Mouse (Mus musculus) thymus, adult 2 months (tissue): ENCODE measurements around the gene Gm49510. TPM values are rescaled to one million over a fixed set of nuclear protein-coding genes. Genes with fewer than 3 reads are reported as not detected.

Experiments
- DNase-seq: peaks from one replicate; pipeline ENCODE4 v3.0.0; 2021
- H3K27ac ChIP-seq: fragments of 200-500 bp; 2 replicates; pipeline ENCODE4 v1.5.1; 2012; ENCODE audit warnings: low read length, control low read depth; ENCODE audit not compliant: control insufficient read depth, insufficient read depth
- H3K27me3 ChIP-seq: fragments of 200-500 bp; 2 replicates; pipeline ENCODE4 v1.6.1; 2012; ENCODE audit warnings: mild to moderate bottlenecking, low read length, moderate library complexity, mixed read lengths; ENCODE audit not compliant: control insufficient read depth, insufficient read depth
- H3K36me3 ChIP-seq: fragments of 200-500 bp; 2 replicates; pipeline ENCODE4 v1.6.1; 2012; ENCODE audit warnings: mild to moderate bottlenecking, low read length, moderate library complexity; ENCODE audit not compliant: control insufficient read depth, insufficient read depth
- H3K4me1 ChIP-seq: fragments of 200-500 bp; replicated peaks from 2 replicates; pipeline ENCODE4 v1.6.1; 2012; ENCODE audit warnings: low read length; ENCODE audit not compliant: control insufficient read depth, insufficient read depth
- H3K4me3 ChIP-seq: fragments of 200-500 bp; 2 replicates; pipeline ENCODE4 v1.5.1; 2012; ENCODE audit warnings: mild to moderate bottlenecking, low read length, control low read depth, moderate library complexity; ENCODE audit not compliant: control insufficient read depth, insufficient read depth
- CTCF ChIP-seq: fragments of 200-500 bp; IDR thresholded peaks from 2 replicates; pipeline ENCODE4 v1.5.1; 2012; ENCODE audit warnings: mild to moderate bottlenecking, control low read depth, low read length, moderate library complexity, borderline replicate concordance; ENCODE audit not compliant: control insufficient read depth, poor library complexity, insufficient read depth; ENCODE audit errors: extremely low read depth
- POLR2A ChIP-seq: fragments of 200-500 bp; IDR thresholded peaks from 2 replicates; pipeline ENCODE4 v1.6.1; 2012; ENCODE audit warnings: mild to moderate bottlenecking, low read length, control low read depth, moderate library complexity; ENCODE audit not compliant: control insufficient read depth, poor library complexity, insufficient read depth; ENCODE audit errors: extremely low read depth
- WGBS: fragments of 180-500 bp; shearing (Covaris S2); methylation state at CpG from one replicate; pipeline ENCODE4 v1.1.7; 2018; 5-methylcytosine and 5-hydroxymethylcytosine counted together
- polyA plus RNA-seq: library from polyadenylated mRNA; depleted of rRNA; stranded (reverse); fragments of >200 nt; gene quantifications from 2 replicates; pipeline ENCODE4 v1.2.3, GENCODE M21; 2012

Gene Gm49510
- polyA plus RNA-seq, 1 experiment, result 0.08 TPM

DNA sequence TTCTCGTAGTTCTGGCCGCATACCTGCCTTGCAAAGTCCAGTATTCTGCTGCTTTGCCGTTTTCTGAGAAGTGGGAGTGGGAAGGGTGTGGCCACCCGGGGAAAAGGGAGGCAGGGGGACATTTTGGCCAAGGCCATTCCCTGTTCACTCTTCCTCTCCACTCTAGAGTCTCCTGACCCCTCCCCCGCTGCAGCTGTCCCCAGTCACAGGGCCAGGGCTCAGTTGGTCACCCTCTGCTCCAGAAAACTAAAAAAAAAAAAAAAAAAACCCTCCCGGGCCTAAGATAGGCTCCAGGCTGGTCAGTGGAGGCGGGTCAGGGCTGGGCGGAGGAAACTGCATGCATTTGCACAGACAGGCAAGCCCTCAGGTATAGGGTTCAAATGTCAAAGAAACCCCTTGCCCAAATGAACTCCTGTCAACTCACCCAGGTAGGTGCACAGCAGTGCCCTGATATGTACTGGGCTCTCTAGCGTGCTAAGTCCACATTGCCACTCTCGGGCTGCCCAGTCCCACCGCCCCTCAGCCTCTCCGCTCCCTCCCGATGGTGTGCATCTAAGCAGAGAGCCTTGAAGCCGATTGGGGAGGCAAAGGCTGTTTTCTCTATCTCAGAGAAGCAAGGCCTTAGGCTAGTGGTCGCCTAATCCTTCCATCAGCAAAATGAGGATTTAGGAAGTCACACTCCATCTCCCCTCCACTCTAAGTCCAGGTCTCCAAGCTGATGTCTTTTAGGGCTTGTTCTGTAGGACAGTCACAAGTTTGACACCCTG, 27.7 kb downstream of the Gm49510 start:
- peak overlapping the region; percentile 76 for H3K4me3 ChIP-seq
- peaks cover 61% of the 10 kb centered on the region for H3K4me1 ChIP-seq
- WGBS, result 21% methylated on average over 15 of the region's 15 CpGs
- H3K27me3 ChIP-seq, result no peaks in the 10 kb centered on the region
- peak overlapping the region; percentile 92 for H3K27ac ChIP-seq
- no peak for TF ChIP-seq POLR2A
- TF ChIP-seq CTCF, result no peak
- peak; percentile 43 for DNase-seq
- no peaks in the 10 kb centered on the region for H3K36me3 ChIP-seq

DNA sequence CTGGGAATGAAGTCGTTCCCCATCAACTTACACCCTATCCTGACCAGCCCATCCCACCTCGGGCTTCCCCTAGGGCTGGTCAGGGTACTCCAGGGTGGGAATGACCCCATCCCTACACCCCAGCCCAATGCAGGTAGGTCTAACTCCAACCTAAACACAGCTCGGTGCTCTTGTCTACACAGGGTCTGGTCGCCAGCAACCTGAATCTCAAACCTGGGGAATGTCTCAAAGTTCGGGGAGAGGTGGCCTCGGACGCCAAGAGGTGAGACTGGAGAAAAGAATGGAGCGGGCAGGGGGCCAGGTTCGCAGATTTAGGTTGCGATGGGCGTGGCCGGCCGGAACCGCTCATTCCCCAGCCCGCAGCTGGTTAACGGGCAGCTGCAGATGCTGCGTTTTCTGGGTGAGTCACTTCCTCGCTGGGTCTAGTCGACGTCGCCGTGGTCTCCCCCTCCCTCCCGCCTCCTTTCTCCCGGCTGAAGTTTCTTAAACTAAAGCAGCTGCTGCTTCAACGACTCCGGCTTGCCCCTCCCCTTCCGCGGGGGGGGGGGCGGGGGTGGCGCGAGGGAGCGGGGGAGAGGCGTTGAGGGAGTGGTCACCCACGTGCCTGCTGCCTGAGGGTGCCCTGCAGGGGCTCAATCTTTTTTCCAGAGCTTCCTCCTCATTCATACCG, 28.5 kb downstream of the Gm49510 start:
- peak; percentile 89 for DNase-seq
- no peaks in the 10 kb centered on the region for H3K27me3 ChIP-seq
- H3K36me3 ChIP-seq, result no peaks in the 10 kb centered on the region
- TF ChIP-seq POLR2A, result peak; percentile 90
- no peak for TF ChIP-seq CTCF
- H3K27ac ChIP-seq, result peak overlapping the region; percentile 92
- under 1% methylated on average over 32 of the region's 35 CpGs for WGBS
- peaks cover 53% of the 10 kb centered on the region for H3K4me1 ChIP-seq
- H3K4me3 ChIP-seq, result peak overlapping the region; percentile 76

DNA sequence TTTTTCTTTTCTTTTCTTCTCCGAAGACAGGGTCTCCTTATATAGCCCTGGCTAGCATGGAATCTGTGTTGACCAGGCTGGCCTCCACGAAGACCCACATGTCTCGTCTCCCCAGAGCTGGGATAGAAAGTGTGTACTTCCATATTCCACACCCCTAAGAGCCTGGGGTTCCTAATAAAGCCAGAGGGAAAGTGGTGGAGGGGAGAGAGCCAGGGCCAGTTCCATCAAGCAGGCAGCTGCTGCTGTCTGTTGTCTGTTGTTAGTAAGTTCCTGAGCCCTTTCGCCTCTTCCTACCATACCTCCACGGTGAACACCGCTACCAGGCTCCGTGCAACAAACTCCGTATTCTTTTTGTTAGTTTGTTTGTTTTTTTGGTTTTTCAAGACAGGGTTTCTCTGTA, 29.1 kb downstream of the Gm49510 start:
- Histone ChIP-seq H3K27me3 (no peaks in the 10 kb centered on the region), H3K4me3 (no peak overlapping the region), H3K36me3 (no peaks in the 10 kb centered on the region), H3K4me1 (peaks cover 47% of the 10 kb centered on the region), H3K27ac (peak overlapping the region; percentile 85)
- DNase-seq, result no peak
- TF ChIP-seq POLR2A (no peak), CTCF (no peak)
- WGBS, result 36% methylated on average over 8 of the region's 8 CpGs

DNA sequence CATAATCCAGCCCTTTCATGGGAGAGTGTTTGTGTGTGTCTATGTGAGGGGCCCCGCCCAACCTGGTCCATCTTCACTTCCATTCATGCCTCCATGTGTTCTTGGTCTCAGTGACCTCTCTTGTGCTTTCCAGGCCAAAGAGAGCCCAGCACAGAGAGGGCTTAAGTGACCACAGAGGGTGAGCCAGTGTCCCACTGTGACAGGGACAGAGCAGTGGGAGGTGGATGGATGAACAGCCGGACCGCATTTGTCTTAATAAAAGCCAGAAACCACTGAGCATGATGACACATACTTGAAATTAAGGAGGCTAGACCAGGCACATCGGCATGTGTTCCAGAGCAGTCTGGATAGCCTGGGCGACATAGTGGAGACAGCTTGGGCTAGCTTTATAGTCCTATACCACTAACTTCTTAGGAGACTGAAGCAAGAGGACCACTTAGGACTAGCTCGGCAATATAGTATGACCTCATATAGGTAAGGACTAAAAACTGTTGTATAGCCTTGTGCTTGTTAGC, 30.8 kb downstream of the Gm49510 start:
- no peaks in the 10 kb centered on the region for H3K36me3 ChIP-seq
- peaks cover 37% of the 10 kb centered on the region for H3K4me1 ChIP-seq
- H3K27ac ChIP-seq, result no peak overlapping the region
- DNase-seq, result no peak
- 98% methylated on average over 6 of the region's 6 CpGs for WGBS
- no peak for TF ChIP-seq CTCF
- TF ChIP-seq POLR2A, result no peak
- H3K27me3 ChIP-seq, result no peaks in the 10 kb centered on the region
- H3K4me3 ChIP-seq, result no peak overlapping the region

DNA sequence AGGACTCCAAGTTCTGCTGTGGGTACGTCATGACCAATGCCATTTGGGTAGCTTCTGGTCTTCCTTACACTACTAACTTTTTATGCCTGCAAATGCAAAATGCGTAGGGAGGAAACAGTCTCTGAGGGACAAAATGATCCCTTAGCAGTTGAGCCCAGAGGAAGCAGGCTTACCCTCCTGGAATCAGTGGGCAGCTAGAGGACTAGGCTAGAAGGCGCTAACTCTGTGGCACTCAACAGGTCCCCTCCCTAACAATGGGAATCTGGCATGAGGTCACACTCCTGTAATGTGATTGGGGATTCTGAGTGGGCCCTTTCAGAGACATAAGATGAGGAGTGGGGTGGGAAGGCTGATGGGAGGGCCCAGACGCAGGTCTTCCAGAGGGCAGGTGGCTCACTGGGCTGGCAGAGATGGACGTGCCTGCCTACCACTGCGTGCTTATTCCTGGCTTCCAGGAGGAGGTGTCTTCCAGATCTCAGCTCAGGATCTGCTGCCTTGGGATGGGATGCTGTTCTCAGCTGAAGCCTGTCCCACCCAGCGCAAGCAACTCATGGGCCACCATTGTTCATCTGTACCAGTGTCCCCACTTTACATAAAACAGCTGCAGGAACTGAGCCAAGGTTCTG, 31.4 kb downstream of the Gm49510 start:
- H3K4me1 ChIP-seq, result peaks cover 36% of the 10 kb centered on the region
- no peak overlapping the region for H3K4me3 ChIP-seq
- no peak overlapping the region for H3K27ac ChIP-seq
- 97% methylated on average over 7 of the region's 7 CpGs for WGBS
- no peaks in the 10 kb centered on the region for H3K36me3 ChIP-seq
- no peaks in the 10 kb centered on the region for H3K27me3 ChIP-seq
- DNase-seq, result no peak
- TF ChIP-seq CTCF, result no peak
- TF ChIP-seq POLR2A, result no peak

DNA sequence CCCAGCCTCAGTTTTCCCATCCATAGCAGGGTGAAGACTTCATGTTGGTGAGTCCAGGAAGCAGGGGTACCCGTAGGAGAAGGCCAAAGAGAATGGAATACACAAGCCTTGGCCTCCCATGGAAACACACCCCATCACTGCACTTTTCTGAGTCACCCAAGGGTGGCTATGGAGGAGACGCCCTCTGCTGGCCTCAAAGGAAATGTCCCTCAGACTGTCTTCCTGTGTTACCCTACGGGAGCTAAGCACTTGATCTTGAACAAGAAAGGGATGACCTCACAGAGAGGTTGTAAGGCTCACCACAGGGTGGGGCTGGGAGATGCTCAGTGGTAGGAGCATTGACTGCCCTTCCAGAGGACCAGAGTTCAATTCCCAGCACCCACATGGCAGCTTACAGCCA, 32.1 kb downstream of the Gm49510 start:
- peak; percentile 74 for DNase-seq
- H3K27ac ChIP-seq, result no peak overlapping the region
- TF ChIP-seq CTCF (peak; percentile 62; the same call in 1 of the 2 replicates), POLR2A (no peak)
- peaks cover 29% of the 10 kb centered on the region for H3K4me1 ChIP-seq
- WGBS, result 6% methylated on average over 3 of the region's 3 CpGs
- H3K36me3 ChIP-seq, result no peaks in the 10 kb centered on the region
- H3K27me3 ChIP-seq, result no peaks in the 10 kb centered on the region
- H3K4me3 ChIP-seq, result no peak overlapping the region

DNA sequence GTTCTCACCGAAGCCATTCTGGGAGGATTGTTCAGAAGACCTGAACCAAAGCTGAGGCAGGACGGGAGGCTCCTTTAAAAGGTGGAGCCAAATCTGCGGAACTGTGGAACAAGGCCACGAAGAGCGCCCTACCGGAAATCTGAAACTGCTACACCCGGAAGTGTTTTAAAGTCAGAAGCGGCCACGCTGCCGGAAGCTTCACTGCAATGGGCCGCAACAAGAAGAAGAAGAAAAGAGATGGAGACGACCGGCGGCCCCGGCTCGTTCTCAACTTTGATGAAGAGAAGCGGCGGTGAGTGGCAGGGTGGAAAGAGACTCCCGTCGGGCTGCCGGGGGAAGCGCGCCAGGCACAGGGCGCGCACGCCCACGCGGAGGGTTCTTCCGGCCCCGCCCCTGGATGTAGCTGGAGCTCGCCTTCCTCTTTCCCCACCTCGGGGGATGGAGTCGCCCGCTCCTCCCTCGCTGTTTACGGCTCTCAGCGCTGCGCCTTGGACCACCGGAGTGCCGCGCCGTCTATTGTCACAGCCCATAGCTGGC, 35.4 kb downstream of the Gm49510 start, which contains the start of gene Nol12:
TSS of gene Nol12 (plus strand) at position 150 of the 537 bp plus-strand sequence.
- H3K4me3 ChIP-seq, result peak within 1 kb of the TSS; percentile 65
- TF ChIP-seq CTCF (0 out of 2 replicates have a peak, but pooled peaks have one; percentile 22), POLR2A (peak; percentile 57)

More for the DNA sequence above, 35.4 kb downstream of the Gm49510 start, which contains the start of gene Nol12:
- Histone ChIP-seq H3K4me1 (peaks cover 13% of the 10 kb centered on the region), H3K27me3 (no peaks in the 10 kb centered on the region), H3K27ac (peak within 1 kb of the TSS; percentile 77), H3K36me3 (peaks cover 9% of the 10 kb centered on the region)
- peak; percentile 81 for DNase-seq
- WGBS, result under 1% methylated on average over 42 of the region's 42 CpGs
